Mouse (Mus musculus): ENCODE measurements around the gene C2cd2. TPM values are rescaled to one million over a fixed set of nuclear protein-coding genes. Genes with fewer than 3 reads are reported as not detected.
A peak's percentile ranks its signal among the peaks of the same experiment; 100 is the strongest.

Gene C2cd2
- polyA plus RNA-seq, 2 experiments = 14.2 to 21.7 TPM

GRCm38 (mm10) chr16:97851741-97852319 lies 110.6 kb downstream of the C2cd2 start, which contains the start of gene Prdm15:
Prdm15 (minus strand) TSS chr16:97851850.
- ATAC-seq (ENCODE audit: low FRiP score, low read depth) = peak; percentile 87
- Histone ChIP-seq H3K27ac (replicated peaks; ENCODE audit: low read depth, low read length) (peak within 1 kb of the TSS; percentile 100), H3K27me3 (ENCODE audit: control insufficient read depth, insufficient read depth, low read length) (no peaks in the 10 kb centered on the region), H3K9me3 (ENCODE audit: control insufficient read depth, low read length) (no peaks in the 10 kb centered on the region), H3K4me2 (replicated peaks; ENCODE audit: low read depth, low read length, severe bottlenecking) (peak within 1 kb of the TSS; percentile 57), H3K36me3 (ENCODE audit: control insufficient read depth, insufficient read depth, low read length) (0 out of 2 replicates have a peak, but pooled peaks cover 4% of the 10 kb centered on the region), H3K9ac (ENCODE audit: low read depth, low read length, severe bottlenecking) (peak within 1 kb of the TSS; percentile 99), H3K4me3 (replicated peaks; ENCODE audit: low read length) (peak within 1 kb of the TSS; percentile 84), H3K4me1 (ENCODE audit: control insufficient read depth, insufficient read depth, low read length) (peaks cover 11% of the 10 kb centered on the region)
- under 1% methylated on average over 24 of the region's 31 CpGs for WGBS
- TF ChIP-seq POLR2A (IDR thresholded peaks at IDR 0.05; ENCODE audit: borderline replicate concordance, extremely low read depth, insufficient read depth, insufficient read length) = peak; percentile 79; the same call in 1 of the 2 replicates
- DNase-seq (ENCODE audit: low spot score) = peak; percentile 84

- Histone ChIP-seq H3K27me3 (ENCODE audit: control insufficient read depth, insufficient read depth, low read length) (no peaks in the 10 kb centered on the region), H3K27ac (replicated peaks; ENCODE audit: low read depth, low read length) (peak overlapping the region; percentile 100), H3K4me3 (replicated peaks; ENCODE audit: low read length) (peak overlapping the region; percentile 84), H3K36me3 (ENCODE audit: control insufficient read depth, insufficient read depth, low read length) (0 out of 2 replicates have a peak, but pooled peaks cover 4% of the 10 kb centered on the region), H3K9me3 (ENCODE audit: control insufficient read depth, low read length) (no peaks in the 10 kb centered on the region), H3K4me1 (ENCODE audit: control insufficient read depth, insufficient read depth, low read length) (peaks cover 11% of the 10 kb centered on the region), H3K4me2 (replicated peaks; ENCODE audit: low read depth, low read length, severe bottlenecking) (peak overlapping the region; percentile 57), H3K9ac (ENCODE audit: low read depth, low read length, severe bottlenecking) (peak overlapping the region; percentile 99)
- 0 out of 2 replicates have a peak, but pooled peaks have one; percentile 22 for TF ChIP-seq POLR2A (IDR thresholded peaks at IDR 0.05; ENCODE audit: borderline replicate concordance, extremely low read depth, insufficient read depth, insufficient read length)
- DNase-seq (ENCODE audit: low spot score) (peak; percentile 80), ATAC-seq (ENCODE audit: low FRiP score, low read depth) (peak; percentile 87)
- under 1% methylated on average over 30 of the region's 77 CpGs for WGBS
Observed at GRCm38 (mm10) chr16:97851061-97851740, 111.2 kb downstream of the C2cd2 start.

- Histone ChIP-seq H3K9me3 (ENCODE audit: control insufficient read depth, low read length) (no peaks in the 10 kb centered on the region), H3K4me2 (replicated peaks; ENCODE audit: low read depth, low read length, severe bottlenecking) (peak overlapping the region; percentile 57), H3K4me1 (ENCODE audit: control insufficient read depth, insufficient read depth, low read length) (peaks cover 11% of the 10 kb centered on the region), H3K36me3 (ENCODE audit: control insufficient read depth, insufficient read depth, low read length) (peaks cover 8% of the 10 kb centered on the region; the same call in 1 of the 2 replicates), H3K27me3 (ENCODE audit: control insufficient read depth, insufficient read depth, low read length) (no peaks in the 10 kb centered on the region), H3K4me3 (replicated peaks; ENCODE audit: low read length) (peak overlapping the region; percentile 84), H3K9ac (ENCODE audit: low read depth, low read length, severe bottlenecking) (peak overlapping the region; percentile 99), H3K27ac (replicated peaks; ENCODE audit: low read depth, low read length) (peak overlapping the region; percentile 100)
- TF ChIP-seq POLR2A (IDR thresholded peaks at IDR 0.05; ENCODE audit: borderline replicate concordance, extremely low read depth, insufficient read depth, insufficient read length) = no peak
- 0% methylated on average over 11 of the region's 11 CpGs for WGBS
- DNase-seq (ENCODE audit: low spot score) = peak; percentile 55
- ATAC-seq (ENCODE audit: low FRiP score, low read depth) = peak; percentile 63
Observed at GRCm38 (mm10) chr16:97850667-97851060, 111.7 kb downstream of the C2cd2 start.

DNA sequence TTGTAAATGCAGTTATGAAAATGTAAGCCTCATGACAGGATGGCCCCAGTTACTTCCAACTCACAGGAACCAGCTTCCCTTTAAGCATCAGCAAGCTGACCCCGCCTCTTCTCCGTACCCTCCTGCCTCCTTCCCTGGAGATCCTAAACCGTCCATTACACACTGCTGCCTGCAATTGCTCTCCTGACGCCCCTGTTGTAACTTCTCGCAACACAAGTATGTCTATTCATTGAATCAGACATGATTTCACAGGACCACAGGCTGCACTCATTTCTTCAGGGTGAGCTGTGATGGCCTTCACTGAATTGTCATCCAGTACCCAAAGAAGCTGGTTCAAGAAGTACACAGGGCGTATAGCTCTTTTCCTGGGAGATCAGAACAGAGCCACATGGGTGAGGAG lies 113.6 kb downstream of the C2cd2 start:
- H3K27me3 ChIP-seq (ENCODE audit: control insufficient read depth, insufficient read depth, low read length) = no peaks in the 10 kb centered on the region
- no peak for DNase-seq (ENCODE audit: low spot score)
- H3K9me3 ChIP-seq (ENCODE audit: control insufficient read depth, low read length) = no peaks in the 10 kb centered on the region
- no peak overlapping the region for H3K4me2 ChIP-seq (replicated peaks; ENCODE audit: low read depth, low read length, severe bottlenecking)
- no peak for TF ChIP-seq POLR2A (IDR thresholded peaks at IDR 0.05; ENCODE audit: borderline replicate concordance, extremely low read depth, insufficient read depth, insufficient read length)
- H3K4me3 ChIP-seq (replicated peaks; ENCODE audit: low read length) = no peak overlapping the region
- peaks cover 10% of the 10 kb centered on the region; the same call in 1 of the 2 replicates for H3K36me3 ChIP-seq (ENCODE audit: control insufficient read depth, insufficient read depth, low read length)
- no peak for ATAC-seq (ENCODE audit: low FRiP score, low read depth)
- no peak overlapping the region for H3K27ac ChIP-seq (replicated peaks; ENCODE audit: low read depth, low read length)
- WGBS = 79% methylated on average over 6 of the region's 6 CpGs
- no peak overlapping the region for H3K9ac ChIP-seq (ENCODE audit: low read depth, low read length, severe bottlenecking)
- peaks cover 11% of the 10 kb centered on the region for H3K4me1 ChIP-seq (ENCODE audit: control insufficient read depth, insufficient read depth, low read length)

Data from limb, embryonic 14.5 days (tissue).